ENCODE assay signal across 10 mouse cellular contexts in genomic region chr6:86496585-86496984, GRCm38 (mm10). TPM values are rescaled to one million over a fixed set of nuclear protein-coding genes. Genes with fewer than 3 reads are reported as not detected.
DNase-seq lines count a peak whose midpoint lies in the region; ATAC-seq and TF ChIP-seq lines count a peak whose summit lies in the region.
"Had no signal": no experiment of that assay in that cellular context is flagged by ENCODE, and none has a peak within 500 bp of the region (broad histone marks: within the 10 kb centered on the region; RNA-seq: fewer than 3 reads in every experiment).

No protein-coding gene starts in this region.

- no peaks in the 10 kb centered on the region for H3K36me3 ChIP-seq in heart, postnatal 0 days (replicated peaks; ENCODE audit: control insufficient read depth, insufficient read depth, low read length)
- no peaks in the 10 kb centered on the region for H3K36me3 ChIP-seq in testis, adult 2 months (ENCODE audit: control insufficient read depth, insufficient read depth, low read length)
- H3K36me3 ChIP-seq in limb, embryonic 12.5 days = no peaks in the 10 kb centered on the region
- no peaks in the 10 kb centered on the region for H3K36me3 ChIP-seq in thymus, adult 2 months (ENCODE audit: control insufficient read depth, insufficient read depth, low read length)

- no peak for TF ChIP-seq POLR2A in testis, adult 2 months (IDR thresholded peaks at IDR 0.05; ENCODE audit: control insufficient read depth, low read depth, low read length)
- TF ChIP-seq POLR2A in thymus, adult 2 months (IDR thresholded peaks at IDR 0.05; ENCODE audit: control insufficient read depth, extremely low read depth, insufficient read depth, low read length, poor library complexity) = no peak

- H3K4me2 ChIP-seq in heart, postnatal 0 days (ENCODE audit: low read depth, low read length) = peak overlapping the region; percentile 55
- peak overlapping the region; percentile 48 for H3K4me2 ChIP-seq in limb, embryonic 12.5 days

- WGBS in heart, postnatal 0 days = 68% methylated on average over 5 of the region's 5 CpGs
- WGBS in limb, embryonic 12.5 days = 78% methylated on average over 5 of the region's 5 CpGs
- 82% methylated on average over 5 of the region's 5 CpGs for whole genome bisulfite sequencing in thymus, adult 2 months

- peaks cover 11% of the 10 kb centered on the region for H3K4me1 ChIP-seq in heart, postnatal 0 days (ENCODE audit: control insufficient read depth, insufficient read depth)
- H3K4me1 ChIP-seq in testis, adult 2 months (ENCODE audit: control insufficient read depth, insufficient read depth, low read length) = peaks cover 3% of the 10 kb centered on the region
- H3K4me1 ChIP-seq in limb, embryonic 12.5 days (replicated peaks) = peaks cover 35% of the 10 kb centered on the region
- H3K4me1 ChIP-seq in thymus, adult 2 months (replicated peaks; ENCODE audit: control insufficient read depth, insufficient read depth, low read length) = peaks cover 8% of the 10 kb centered on the region

- H3K27me3 ChIP-seq in heart, postnatal 0 days (ENCODE audit: control insufficient read depth, insufficient read depth, low read length) = no peaks in the 10 kb centered on the region
- H3K27me3 ChIP-seq in testis, adult 2 months (ENCODE audit: control insufficient read depth, insufficient read depth, low read length) = no peaks in the 10 kb centered on the region
- no peaks in the 10 kb centered on the region for H3K27me3 ChIP-seq in limb, embryonic 12.5 days
- H3K27me3 ChIP-seq in thymus, adult 2 months (ENCODE audit: control insufficient read depth, insufficient read depth, low read length) = no peaks in the 10 kb centered on the region

- no peak overlapping the region; the same call in 1 of the 2 replicates for H3K4me3 ChIP-seq in heart, postnatal 0 days (ENCODE audit: low read depth, low read length)
- H3K4me3 ChIP-seq in testis, adult 2 months (ENCODE audit: control insufficient read depth, low read depth, low read length) = 0 out of 2 replicates have a peak overlapping the region, but pooled peaks have one; percentile 25
- 0 out of 2 replicates have a peak overlapping the region, but pooled peaks have one; percentile 31 for H3K4me3 ChIP-seq in limb, embryonic 12.5 days (replicated peaks)
- H3K4me3 ChIP-seq in thymus, adult 2 months (ENCODE audit: control insufficient read depth, insufficient read depth, low read length) = no peak overlapping the region

- no peak for TF ChIP-seq CTCF in heart, postnatal 0 days (IDR thresholded peaks at IDR 0.05; ENCODE audit: low read depth)
- no peak for TF ChIP-seq CTCF in testis, adult 2 months (IDR thresholded peaks at IDR 0.05; ENCODE audit: control insufficient read depth, insufficient read depth, insufficient replicate concordance, low read depth, low read length)
- TF ChIP-seq CTCF in thymus, adult 2 months (IDR thresholded peaks at IDR 0.05; ENCODE audit: borderline replicate concordance, control insufficient read depth, extremely low read depth, insufficient read depth, low read length, poor library complexity) = no peak

- DNase-seq in heart, postnatal 0 days (ENCODE audit: low spot score) = no peak
- DNase-seq in heart, postnatal 4 days = no peak
- no peak for DNase-seq in testis, postnatal 10 days (ENCODE audit: low spot score)
- DNase-seq in embryo, embryonic 9.5 days (ENCODE audit: extremely low spot score) = no peak
- no peak for DNase-seq in thymus, adult 2 months
- DNase-seq in cerebellum, adult 11-12 months = no peak
- DNase-seq: forebrain, postnatal 0 days; layer of hippocampus, adult 9-11 months had no signal

- no peak for TF ChIP-seq EP300 in heart, postnatal 0 days (IDR thresholded peaks at IDR 0.05; ENCODE audit: low read depth)

- ATAC-seq in heart, postnatal 0 days (ENCODE audit: insufficient read depth, low read depth) = no peak
- ATAC-seq in limb, embryonic 12.5 days (ENCODE audit: insufficient number of reproducible peaks, insufficient read depth, low FRiP score, low TSS enrichment, low read depth) = no peak
- ATAC-seq: forebrain, postnatal 0 days had no signal

- H3K9me3 ChIP-seq in heart, postnatal 0 days (replicated peaks; ENCODE audit: control insufficient read depth, low read length) = no peaks in the 10 kb centered on the region
- H3K9me3 ChIP-seq in limb, embryonic 12.5 days = no peaks in the 10 kb centered on the region; the same call in 1 of the 2 replicates

- H3K9ac ChIP-seq in heart, postnatal 0 days (replicated peaks; ENCODE audit: low read depth, low read length) = peak overlapping the region; percentile 40; the same call in 1 of the 2 replicates
- H3K9ac ChIP-seq in limb, embryonic 12.5 days (replicated peaks) = no peak overlapping the region
- H3K9ac ChIP-seq: forebrain, postnatal 0 days had no signal

- H3K27ac ChIP-seq in heart, postnatal 0 days (ENCODE audit: low read depth) = peak overlapping the region; percentile 79
- peak overlapping the region; percentile 76 for H3K27ac ChIP-seq in testis, adult 2 months (ENCODE audit: control insufficient read depth, insufficient read depth, low read depth, low read length)
- 0 out of 2 replicates have a peak overlapping the region, but pooled peaks have one; percentile 73 for H3K27ac ChIP-seq in limb, embryonic 12.5 days
- H3K27ac ChIP-seq in thymus, adult 2 months (ENCODE audit: control insufficient read depth, insufficient read depth, low read length) = no peak overlapping the region

RNA-seq across cellular contexts. Expression of gene Pcbp1, which starts 29.5 kb away (rescaled TPM):
- total RNA-seq in heart, postnatal 0 days (2014; rRNA removed; ENCODE audit: low replicate concordance) = 46.2 and 55.2 TPM in 2 replicates
- 276 and 285 TPM in 2 replicates for polyA plus RNA-seq in heart, postnatal 0 days (2015; fragmentation: Nextera tagmentation; extraction: Ambion mirVana)
- 100 to 1,000 TPM; 227 to 230 TPM for total RNA-seq in heart, postnatal 4 days (2021)
- 91.6 and 99.3 TPM in 2 replicates for polyA plus RNA-seq in testis, adult 2 months (2012; rRNA removed)
- polyA plus RNA-seq in limb, embryonic 12.5 days (2016; fragmentation: Nextera tagmentation; extraction: Ambion mirVana) = 546 and 583 TPM in 2 replicates
- polyA plus RNA-seq in thymus, adult 2 months (2012; rRNA removed) = 291 and 363 TPM in 2 replicates

RNA-seq across cellular contexts. Expression of gene C87436, which starts 58.4 kb away (rescaled TPM):
- 9.1 and 9.9 TPM in 2 replicates for total RNA-seq in heart, postnatal 0 days (2014; rRNA removed; ENCODE audit: low replicate concordance)
- 16.4 and 16.9 TPM in 2 replicates for polyA plus RNA-seq in heart, postnatal 0 days (2015; fragmentation: Nextera tagmentation; extraction: Ambion mirVana)
- total RNA-seq in heart, postnatal 4 days (2021) = 10 to 100 TPM; 10.4 to 11.2 TPM
- polyA plus RNA-seq in testis, adult 2 months (2012; rRNA removed) = 77.1 and 82.3 TPM in 2 replicates
- 25.8 and 27.3 TPM in 2 replicates for polyA plus RNA-seq in limb, embryonic 12.5 days (2016; fragmentation: Nextera tagmentation; extraction: Ambion mirVana)
- 14.9 and 16.6 TPM in 2 replicates for polyA plus RNA-seq in thymus, adult 2 months (2012; rRNA removed)

Comparison
In these comparisons a context has a peak if more than half of its experiments do, and no peak if none do; other contexts are left out.
1. H3K4me3 ChIP-seq: peak in testis, adult 2 months (single experiment) and limb, embryonic 12.5 days (single experiment); none in heart, postnatal 0 days (single experiment) and thymus, adult 2 months (single experiment).